Mouse (Mus musculus) forebrain, embryonic 14.5 days (tissue): ENCODE measurements around the gene Car14. TPM values are rescaled to one million over a fixed set of nuclear protein-coding genes. Genes with fewer than 3 reads are reported as not detected.
A peak's percentile ranks its signal among the peaks of the same experiment; 100 is the strongest.
"Not testable (repeated sequence)": the region's sequence is repeated elsewhere in the genome, so short reads cannot be mapped to it uniquely, and the experiment has no call there.

Experiments
- ATAC-seq: fragments of 200-750 bp; cut with Nextera tagmentation; 2 replicates; pipeline ENCODE4 v1.8.0; 2017; ENCODE audit warnings: mild to moderate bottlenecking, moderate library complexity
- DNase-seq: peaks from one replicate; pipeline ENCODE4 v3.0.0-alpha.2; 2015; ENCODE audit warnings: low spot score
- H3K27ac ChIP-seq: fragments of 300-500 bp; sonication (generic); 2 replicates; pipeline ENCODE4 v1.5.1; 2014; ENCODE audit warnings: low read depth, mild to moderate bottlenecking, control low read depth, low read length, moderate library complexity
- H3K27me3 ChIP-seq: fragments of 300-500 bp; sonication (generic); replicated peaks from 2 replicates; pipeline ENCODE4 v1.6.1; 2014; ENCODE audit warnings: low read length, control low read depth, mixed read lengths; ENCODE audit not compliant: control insufficient read depth, insufficient read depth
- H3K36me3 ChIP-seq: fragments of 300-500 bp; sonication (generic); 2 replicates; pipeline ENCODE4 v1.6.1; 2014; ENCODE audit warnings: low read length, control low read depth; ENCODE audit not compliant: control insufficient read depth, insufficient read depth
- H3K4me1 ChIP-seq: fragments of 300-500 bp; sonication (generic); 2 replicates; pipeline ENCODE4 v1.6.1; 2014; ENCODE audit warnings: antibody characterized with exemption, low read length, control low read depth; ENCODE audit not compliant: control insufficient read depth, insufficient read depth
- H3K4me2 ChIP-seq: fragments of 300-500 bp; sonication (generic); 2 replicates; pipeline ENCODE4 v1.6.1; 2014; ENCODE audit warnings: mild to moderate bottlenecking, control low read depth, low read length
- H3K4me3 ChIP-seq: fragments of 300-500 bp; sonication (generic); 2 replicates; pipeline ENCODE4 v1.5.1; 2014; ENCODE audit warnings: low read depth, low read length, control low read depth
- H3K9ac ChIP-seq: fragments of 300-500 bp; sonication (generic); 2 replicates; pipeline ENCODE4 v1.6.1; 2014; ENCODE audit warnings: mild to moderate bottlenecking, low read length, control low read depth, moderate library complexity
- H3K9me3 ChIP-seq: fragments of 300-500 bp; sonication (generic); replicated peaks from 2 replicates; pipeline ENCODE4 v1.6.1; 2016; ENCODE audit warnings: low read length, control low read depth, mixed read lengths; ENCODE audit not compliant: control insufficient read depth
- WGBS: fragments of 180-500 bp; shearing (Covaris S2); extraction: QIAGEN DNeasy Blood & Tissue Kit; methylation state at CpG from one replicate; pipeline ENCODE4 v1.1.7; 2014; 5-methylcytosine and 5-hydroxymethylcytosine counted together
- polyA plus RNA-seq: library from polyadenylated mRNA; unstranded; fragments of >200 nt; fragmentation: Nextera tagmentation; extraction: Ambion mirVana; gene quantifications from 2 replicates; pipeline ENCODE4 v1.2.1, GENCODE M21; 2014

The Car14 gene
- polyA plus RNA-seq, 1 experiment from 2014 or later, result 19.9 TPM

- H3K4me1 ChIP-seq, result peaks cover 14% of the 10 kb centered on the region
- H3K9ac ChIP-seq, result no peak overlapping the region
- H3K27ac ChIP-seq, result no peak overlapping the region
- 67% methylated on average over 9 of the region's 9 CpGs for WGBS
- H3K27me3 ChIP-seq, result no peaks in the 10 kb centered on the region
- no peaks in the 10 kb centered on the region for H3K9me3 ChIP-seq
- no peak overlapping the region for H3K4me3 ChIP-seq
- no peak for DNase-seq
- no peak overlapping the region for H3K4me2 ChIP-seq
- H3K36me3 ChIP-seq, result peaks cover 12% of the 10 kb centered on the region
- no peak for ATAC-seq
These were observed 2.7 kb downstream of the Car14 start for GRCm38 (mm10) chr3:95901616-95902372.

DNA sequence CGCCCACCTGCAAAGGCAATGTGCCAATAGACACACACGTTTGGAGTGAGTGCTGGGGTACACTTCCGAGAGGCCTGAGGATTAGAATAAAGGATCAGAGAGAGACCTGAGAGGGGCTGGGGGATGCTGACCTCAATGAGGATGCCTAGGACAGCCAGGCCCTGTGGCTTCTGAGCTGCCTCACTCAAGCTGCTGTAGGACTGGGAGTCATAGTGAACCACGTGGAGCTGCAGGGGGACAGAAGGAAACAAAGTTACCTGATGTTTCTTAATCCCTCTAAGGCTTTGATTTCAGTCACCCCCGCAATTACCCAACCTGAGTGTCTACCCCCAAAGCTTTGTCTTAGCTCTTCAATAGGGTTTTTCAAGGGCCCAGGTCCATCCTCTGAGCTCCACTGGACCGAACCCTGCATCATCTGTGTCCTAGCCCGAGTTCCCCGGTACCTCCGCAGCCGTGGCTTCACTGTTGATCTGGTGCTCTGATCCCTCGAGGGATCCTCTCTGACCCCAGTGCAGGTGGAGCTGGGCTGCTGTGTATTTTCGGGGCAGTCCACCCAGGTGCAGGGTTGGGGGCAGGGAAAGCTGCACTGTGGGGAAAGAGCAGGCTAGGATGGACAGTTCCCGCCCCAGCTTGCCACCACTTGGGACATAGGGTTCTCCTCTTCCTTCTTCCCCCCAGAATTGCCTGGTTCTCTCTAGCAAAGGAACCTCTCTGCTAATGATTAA lies 4.5 kb downstream of the Car14 start:
- H3K27ac ChIP-seq, result no peak overlapping the region
- no peaks in the 10 kb centered on the region for H3K27me3 ChIP-seq
- 67% methylated on average over 13 of the region's 13 CpGs for WGBS
- peaks cover 12% of the 10 kb centered on the region for H3K36me3 ChIP-seq
- no peak overlapping the region for H3K4me3 ChIP-seq
- peaks cover 6% of the 10 kb centered on the region for H3K4me1 ChIP-seq
- no peak for DNase-seq
- no peaks in the 10 kb centered on the region for H3K9me3 ChIP-seq
- no peak overlapping the region for H3K9ac ChIP-seq
- H3K4me2 ChIP-seq, result no peak overlapping the region
- ATAC-seq, result no peak

DNA sequence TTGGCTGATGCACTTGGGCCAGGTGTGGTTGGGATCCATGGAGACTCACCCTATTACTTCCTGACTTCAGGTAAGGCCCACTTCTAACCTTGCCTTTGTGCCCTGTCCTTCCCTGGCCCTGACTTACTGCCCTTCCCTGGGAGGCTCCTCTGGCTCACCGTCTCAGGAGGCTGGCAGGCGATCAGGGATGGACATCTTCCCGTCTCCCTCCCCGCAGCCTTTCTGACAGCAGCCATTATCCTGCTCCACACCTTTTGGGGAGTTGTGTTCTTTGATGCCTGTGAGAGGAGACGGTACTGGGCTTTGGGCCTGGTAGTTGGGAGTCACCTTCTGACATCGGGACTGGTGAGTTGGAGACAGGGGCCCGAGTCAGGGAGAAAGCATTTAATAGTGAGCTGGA lies 9.0 kb downstream of the Car14 start:
- H3K9ac ChIP-seq, H3K27me3 ChIP-seq, DNase-seq, ATAC-seq, H3K4me1 ChIP-seq, H3K27ac ChIP-seq, H3K4me2 ChIP-seq, H3K9me3 ChIP-seq, H3K4me3 ChIP-seq: not testable (repeated sequence)
- H3K36me3 ChIP-seq, result peaks cover 12% of the 10 kb centered on the region
- 89% methylated on average over 7 of the region's 7 CpGs for WGBS

GRCm38 (mm10) chr3:95894317-95895160 lies 10.0 kb downstream of the Car14 start:
- 23% methylated on average over 16 of the region's 16 CpGs for WGBS
- H3K27ac ChIP-seq, result peak overlapping the region; percentile 44; the same call in 1 of the 2 replicates
- H3K9ac ChIP-seq, result peak overlapping the region; percentile 71
- no peaks in the 10 kb centered on the region for H3K9me3 ChIP-seq
- H3K36me3 ChIP-seq, result peaks cover 12% of the 10 kb centered on the region
- H3K27me3 ChIP-seq, result no peaks in the 10 kb centered on the region
- peak overlapping the region; percentile 68 for H3K4me2 ChIP-seq
- peaks cover 5% of the 10 kb centered on the region; the same call in 1 of the 2 replicates for H3K4me1 ChIP-seq
- peak overlapping the region; percentile 48 for H3K4me3 ChIP-seq
- ATAC-seq (peak; percentile 5; the same call in 1 of the 2 replicates), DNase-seq (no peak)

DNA sequence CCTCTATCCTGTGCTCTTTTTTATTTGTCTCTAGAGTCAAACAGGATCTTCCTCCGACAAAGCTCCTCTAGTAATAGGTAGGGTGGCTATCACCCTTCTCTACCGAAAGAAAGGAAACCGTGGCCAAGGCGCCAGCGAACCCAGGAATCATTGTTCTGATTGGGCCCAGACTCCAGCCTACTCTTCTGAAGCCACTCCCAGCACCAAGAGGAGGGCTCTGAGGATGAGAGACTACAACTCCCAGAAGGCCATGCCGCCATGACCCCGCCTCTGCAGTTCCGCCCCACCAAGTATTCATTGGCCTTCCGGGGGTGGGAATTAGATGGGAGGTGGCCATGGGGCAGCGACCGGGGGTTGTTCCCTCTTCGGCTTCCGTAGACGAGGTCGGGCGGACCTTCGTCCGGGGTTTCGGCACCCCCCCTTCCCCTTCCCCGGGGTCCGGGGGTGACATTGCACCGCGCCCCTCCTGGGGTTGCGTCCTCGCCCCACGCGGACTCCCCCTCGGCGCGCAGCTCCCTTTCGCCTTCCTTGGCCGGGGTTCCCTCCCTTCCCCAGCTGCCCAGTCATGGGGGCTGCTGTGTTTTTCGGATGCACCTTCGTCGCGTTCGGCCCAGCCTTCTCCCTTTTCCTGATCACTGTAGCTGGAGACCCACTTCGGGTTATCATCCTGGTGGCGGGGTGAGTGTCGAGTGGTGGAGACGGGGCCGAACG lies 10.7 kb downstream of the Car14 start, which contains the start of gene Aph1a:
Gene Aph1a (plus strand): TSS at position 364 of the 711 bp plus-strand sequence.
- Histone ChIP-seq H3K9ac (peak within 1 kb of the TSS; percentile 71), H3K4me3 (peak within 1 kb of the TSS; percentile 48), H3K27ac (peak within 1 kb of the TSS; percentile 78), H3K36me3 (peaks cover 10% of the 10 kb centered on the region), H3K4me2 (peak within 1 kb of the TSS; percentile 68)
- peak; percentile 99 for ATAC-seq
- H3K9me3 ChIP-seq, H3K27me3 ChIP-seq, H3K4me1 ChIP-seq: not testable (repeated sequence)
- peak; percentile 99 for DNase-seq
- 0% methylated on average over 25 of the region's 43 CpGs for WGBS

DNA sequence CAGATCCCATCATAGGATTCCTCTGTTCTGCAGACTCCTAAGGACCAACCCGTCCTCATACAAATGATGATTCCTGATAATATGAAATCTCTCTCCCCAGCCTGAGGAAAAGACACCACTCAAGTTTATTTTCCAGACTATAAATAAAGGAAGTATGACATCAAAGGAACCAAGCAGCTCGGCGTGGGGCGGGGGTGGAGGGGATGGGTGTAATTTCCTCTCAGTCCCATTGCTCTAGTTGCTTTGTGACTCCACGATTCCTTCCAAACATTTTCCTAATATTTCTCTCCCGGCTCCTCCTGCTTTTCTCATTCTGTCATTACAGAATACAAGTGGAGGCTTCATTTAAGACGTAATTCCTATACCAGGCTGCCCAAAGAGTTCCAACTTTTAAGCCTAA lies 11.4 kb downstream of the Car14 start:
- H3K27me3 ChIP-seq, result no peaks in the 10 kb centered on the region

GRCm38 (mm10) chr3:95892066-95893052 lies 12.1 kb downstream of the Car14 start:
- no peak for DNase-seq
- H3K4me1 ChIP-seq, result peaks cover 5% of the 10 kb centered on the region; the same call in 1 of the 2 replicates
- no peak overlapping the region for H3K4me3 ChIP-seq
- no peaks in the 10 kb centered on the region for H3K36me3 ChIP-seq
- WGBS, result 47% methylated on average over 11 of the region's 11 CpGs
- H3K9ac ChIP-seq, result no peak overlapping the region; the same call in 1 of the 2 replicates
- H3K27me3 ChIP-seq, result no peaks in the 10 kb centered on the region
- no peaks in the 10 kb centered on the region for H3K9me3 ChIP-seq
- no peak overlapping the region for H3K4me2 ChIP-seq
- no peak for ATAC-seq
- no peak overlapping the region for H3K27ac ChIP-seq

More for the DNA sequence above, 11.4 kb downstream of the Car14 start:
- H3K36me3 ChIP-seq, result peaks cover 4% of the 10 kb centered on the region
- H3K27ac ChIP-seq, result peak overlapping the region; percentile 78
- ATAC-seq (peak; percentile 1; the same call in 1 of the 2 replicates), DNase-seq (no peak)
- 34% methylated on average over 7 of the region's 7 CpGs for WGBS
- peak overlapping the region; percentile 60 for H3K4me2 ChIP-seq
- H3K4me1 ChIP-seq, result peaks cover 5% of the 10 kb centered on the region; the same call in 1 of the 2 replicates
- peak overlapping the region; percentile 71 for H3K9ac ChIP-seq
- H3K9me3 ChIP-seq, result no peaks in the 10 kb centered on the region
- H3K4me3 ChIP-seq, result peak overlapping the region; percentile 48
